Mouse (Mus musculus): ENCODE results near the gene Arid1a. TPM values are rescaled to one million over a fixed set of nuclear protein-coding genes. Genes with fewer than 3 reads are reported as not detected.

Arid1a gene
- polyA plus RNA-seq (2014; fragmentation: Illumina TruSeq; extraction: RNeasy Lipid Tissue Mini Kit (QIAGEN cat#74804); ENCODE audit: insufficient read depth, low read depth, low replicate concordance): 10.9 TPM

GRCm38 (mm10) chr4:133756514-133757268 lies at the start of gene Arid1a:
TSS of gene Arid1a (minus strand) at chr4:133756769.

GRCm38 (mm10) chr4:133671881-133672844 lies 84.4 kb downstream of the Arid1a start, which contains the start of gene Pigv:
TSS of gene Pigv (minus strand) at chr4:133672647.

GRCm38 (mm10) chr4:133649989-133650699 lies 106.4 kb downstream of the Arid1a start, which contains the start of gene Zdhhc18:
TSS of gene Zdhhc18 (minus strand) at chr4:133650154.

Other genes with a start within 250 kb of the Arid1a start
- 8.1 TPM for gene Kdf1, start 237.8 kb downstream of the Arid1a start, polyA plus RNA-seq (2014; fragmentation: Illumina TruSeq; extraction: RNeasy Lipid Tissue Mini Kit (QIAGEN cat#74804); ENCODE audit: insufficient read depth, low read depth, low replicate concordance)
- gene Nudc, start 210.8 kb downstream of the Arid1a start, polyA plus RNA-seq (2014; fragmentation: Illumina TruSeq; extraction: RNeasy Lipid Tissue Mini Kit (QIAGEN cat#74804); ENCODE audit: insufficient read depth, low read depth, low replicate concordance): 118 TPM
- not detected for gene Nr0b2, start 203.4 kb downstream of the Arid1a start, polyA plus RNA-seq (2014; fragmentation: Illumina TruSeq; extraction: RNeasy Lipid Tissue Mini Kit (QIAGEN cat#74804); ENCODE audit: insufficient read depth, low read depth, low replicate concordance)
- 4.2 TPM for gene Gpatch3, start 182.0 kb downstream of the Arid1a start, polyA plus RNA-seq (2014; fragmentation: Illumina TruSeq; extraction: RNeasy Lipid Tissue Mini Kit (QIAGEN cat#74804); ENCODE audit: insufficient read depth, low read depth, low replicate concordance)
- gene Gpn2, start 172.4 kb downstream of the Arid1a start, polyA plus RNA-seq (2014; fragmentation: Illumina TruSeq; extraction: RNeasy Lipid Tissue Mini Kit (QIAGEN cat#74804); ENCODE audit: insufficient read depth, low read depth, low replicate concordance): 16.5 TPM
- gene Sfn, start 154.6 kb downstream of the Arid1a start, polyA plus RNA-seq (2014; fragmentation: Illumina TruSeq; extraction: RNeasy Lipid Tissue Mini Kit (QIAGEN cat#74804); ENCODE audit: insufficient read depth, low read depth, low replicate concordance): 20.8 TPM
- gene Zdhhc18, start 106.6 kb downstream of the Arid1a start, polyA plus RNA-seq (2014; fragmentation: Illumina TruSeq; extraction: RNeasy Lipid Tissue Mini Kit (QIAGEN cat#74804); ENCODE audit: insufficient read depth, low read depth, low replicate concordance): 27.5 TPM
- gene Pigv, start 84.1 kb downstream of the Arid1a start, polyA plus RNA-seq (2014; fragmentation: Illumina TruSeq; extraction: RNeasy Lipid Tissue Mini Kit (QIAGEN cat#74804); ENCODE audit: insufficient read depth, low read depth, low replicate concordance): 10.5 TPM
- gene Rps6ka1, start 131.0 kb upstream of the Arid1a start, polyA plus RNA-seq (2014; fragmentation: Illumina TruSeq; extraction: RNeasy Lipid Tissue Mini Kit (QIAGEN cat#74804); ENCODE audit: insufficient read depth, low read depth, low replicate concordance): 23.5 TPM
- gene Hmgn2, start 211.9 kb upstream of the Arid1a start, polyA plus RNA-seq (2014; fragmentation: Illumina TruSeq; extraction: RNeasy Lipid Tissue Mini Kit (QIAGEN cat#74804); ENCODE audit: insufficient read depth, low read depth, low replicate concordance): 176 TPM
- 20.7 TPM for gene Dhdds, start 244.1 kb upstream of the Arid1a start, polyA plus RNA-seq (2014; fragmentation: Illumina TruSeq; extraction: RNeasy Lipid Tissue Mini Kit (QIAGEN cat#74804); ENCODE audit: insufficient read depth, low read depth, low replicate concordance)